27 mouse cellular contexts compared by ENCODE assay signal in the genomic region with DNA sequence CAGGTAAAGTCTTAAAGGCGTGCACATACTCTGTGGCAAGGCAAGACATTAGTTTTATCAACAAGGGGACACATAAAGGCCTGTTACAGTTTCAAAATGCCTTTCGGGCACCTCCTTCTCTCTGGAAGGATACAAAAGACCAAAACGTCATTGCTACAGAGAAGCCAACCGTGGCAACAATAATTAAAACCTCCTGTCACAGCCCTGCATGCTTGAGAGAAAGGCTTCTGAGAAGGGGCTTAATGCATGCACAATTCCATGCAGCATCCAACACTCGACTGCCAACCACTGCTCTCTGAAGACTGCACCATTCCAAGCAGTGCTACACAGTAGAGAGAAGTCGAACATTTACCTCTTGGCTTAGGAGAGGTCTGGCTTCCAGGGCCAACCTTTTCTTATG. TPM values are rescaled to one million over a fixed set of nuclear protein-coding genes. Genes with fewer than 3 reads are reported as not detected.
DNase-seq lines count a peak whose midpoint lies in the region; ATAC-seq and TF ChIP-seq lines count a peak whose summit lies in the region.
"Had no signal": no experiment of that assay in that cellular context is flagged by ENCODE, and none has a peak within 500 bp of the region (broad histone marks: within the 10 kb centered on the region; RNA-seq: fewer than 3 reads in every experiment).

No protein-coding gene starts in this region.

- H3K36me3 ChIP-seq in kidney, embryonic 16.5 days (ENCODE audit: insufficient read depth, low read length) = peaks cover 25% of the 10 kb centered on the region
- peaks cover 73% of the 10 kb centered on the region for H3K36me3 ChIP-seq in embryonic facial prominence, embryonic 14.5 days (ENCODE audit: control insufficient read depth, insufficient read depth, low read length)

- intact Hi-C loops in gastrocnemius, postnatal 14 days (cut with DNase I; ENCODE audit: low total_unique reads) = no loop called here

- no peak for TF ChIP-seq POLR2A in brain, embryonic 14.5 days (IDR thresholded peaks at IDR 0.05; ENCODE audit: borderline replicate concordance, extremely low read depth, insufficient read depth, insufficient read length, poor library complexity, severe bottlenecking)

- no peak overlapping the region for H3K4me2 ChIP-seq in kidney, embryonic 16.5 days (replicated peaks; ENCODE audit: low read depth, low read length)
- H3K4me2 ChIP-seq in embryonic facial prominence, embryonic 14.5 days (ENCODE audit: low read depth, low read length) = no peak overlapping the region
- H3K4me2 ChIP-seq: heart, embryonic 13.5 days; hindbrain, embryonic 14.5 days had no signal

- DNase-seq in embryo, embryonic 10.5 days (ENCODE audit: low spot score) = peak; percentile 16
- DNase-seq in embryo, embryonic 10 days (ENCODE audit: low spot score) = no peak
- DNase-seq in kidney, postnatal 25 days = no peak
- DNase-seq in brain, embryonic 14.5 days (ENCODE audit: low read depth) = peak; percentile 10
- DNase-seq in embryonic facial prominence, embryonic 14.5 days (ENCODE audit: low spot score) = peak; percentile 58
- no peak for DNase-seq in gastrocnemius, postnatal 14 days
- DNase-seq in cerebellum, adult 9-10 months = no peak
- DNase-seq: adrenal gland, postnatal 10 days; adrenal gland, postnatal 36 days; cerebellum, adult 11 months; cerebellum, adult 2 months; cerebellum, postnatal 10 days; cerebellum, postnatal 36 days; forebrain, postnatal 0 days; gastrocnemius, postnatal 36 days; heart, adult 2 months; heart, postnatal 14 days; heart, postnatal 4 days had no signal

- peak overlapping the region; percentile 23; the same call in 1 of the 2 replicates for H3K27ac ChIP-seq in kidney, embryonic 16.5 days (ENCODE audit: low read length)
- peak overlapping the region; percentile 21; the same call in 1 of the 2 replicates for H3K27ac ChIP-seq in embryonic facial prominence, embryonic 14.5 days (replicated peaks; ENCODE audit: low read depth, low read length)
- H3K27ac ChIP-seq: heart, adult 2 months; heart, embryonic 10.5 days; heart, embryonic 13.5 days; hindbrain, embryonic 14.5 days; hindbrain, postnatal 0 days had no signal

- peaks cover 13% of the 10 kb centered on the region for H3K4me1 ChIP-seq in kidney, embryonic 16.5 days (ENCODE audit: insufficient read depth, low read length)
- no peaks in the 10 kb centered on the region; the same call in 1 of the 2 replicates for H3K4me1 ChIP-seq in embryonic facial prominence, embryonic 14.5 days (ENCODE audit: control insufficient read depth, insufficient read depth, low read length)
- H3K4me1 ChIP-seq: heart, embryonic 10.5 days; heart, embryonic 13.5 days had no signal

- no peak for ATAC-seq in kidney, embryonic 16.5 days (ENCODE audit: low FRiP score, low TSS enrichment)
- ATAC-seq in embryonic facial prominence, embryonic 14.5 days (ENCODE audit: low read depth) = no peak
- ATAC-seq: activated CD4-positive, CD25-positive, alpha-beta regulatory T cell, adult 4 months; forebrain, embryonic 14.5 days; forebrain, postnatal 0 days; hindbrain, postnatal 0 days; inflammation-experienced regulatory T-cells, adult 6 months; intestine, embryonic 16.5 days had no signal

- no peak overlapping the region for H3K4me3 ChIP-seq in kidney, embryonic 16.5 days (ENCODE audit: low read length)
- H3K4me3 ChIP-seq in embryonic facial prominence, embryonic 14.5 days (ENCODE audit: low read depth, low read length) = no peak overlapping the region
- H3K4me3 ChIP-seq: heart, adult 2 months; heart, embryonic 10.5 days; heart, embryonic 13.5 days had no signal

- TF ChIP-seq CTCF in brain, embryonic 14.5 days (IDR thresholded peaks at IDR 0.05; ENCODE audit: borderline replicate concordance, extremely low read depth, insufficient read depth, insufficient read length) = no peak

- H3K27me3 ChIP-seq in kidney, embryonic 16.5 days (ENCODE audit: insufficient read depth, low read length) = no peaks in the 10 kb centered on the region
- H3K27me3 ChIP-seq in embryonic facial prominence, embryonic 14.5 days (replicated peaks; ENCODE audit: control insufficient read depth, insufficient read depth, low read length) = no peaks in the 10 kb centered on the region
- H3K27me3 ChIP-seq: heart, embryonic 13.5 days had no signal

- 47% methylated on average over 6 of the region's 6 CpGs for WGBS in kidney, embryonic 16.5 days
- 43% methylated on average over 6 of the region's 6 CpGs for WGBS in embryonic facial prominence, embryonic 14.5 days

- no peak overlapping the region for H3K9ac ChIP-seq in kidney, embryonic 16.5 days (replicated peaks; ENCODE audit: low read length)
- no peak overlapping the region for H3K9ac ChIP-seq in embryonic facial prominence, embryonic 14.5 days (ENCODE audit: low read depth, low read length)
- H3K9ac ChIP-seq: forebrain, postnatal 0 days; heart, embryonic 13.5 days; hindbrain, embryonic 14.5 days had no signal

- H3K9me3 ChIP-seq in kidney, embryonic 16.5 days (ENCODE audit: low read length) = no peaks in the 10 kb centered on the region
- no peaks in the 10 kb centered on the region for H3K9me3 ChIP-seq in embryonic facial prominence, embryonic 14.5 days (ENCODE audit: control insufficient read depth, low read length)
- H3K9me3 ChIP-seq: heart, embryonic 10.5 days; heart, embryonic 13.5 days had no signal

RNA-seq across cellular contexts. Expression of gene Nup153, which starts 33.2 kb away (rescaled TPM):
- polyA plus RNA-seq in kidney, embryonic 16.5 days (2015; fragmentation: Nextera tagmentation; extraction: Ambion mirVana) = 23.0 and 23.3 TPM in 2 replicates
- polyA plus RNA-seq in brain, embryonic 14.5 days (2012; rRNA removed) = 75.1 and 84.8 TPM in 2 replicates
- polyA plus RNA-seq in embryonic facial prominence, embryonic 14.5 days (2014; fragmentation: Nextera tagmentation; extraction: Ambion mirVana) = 31.5 and 31.8 TPM in 2 replicates
- total RNA-seq in gastrocnemius, postnatal 14 days (2021) = 10 to 100 TPM; 24.6 to 28.2 TPM

Comparison
In these comparisons a context has a peak if more than half of its experiments do, and no peak if none do; other contexts are left out.
1. DNase-seq: peak in embryo, embryonic 10.5 days (single experiment), brain, embryonic 14.5 days (single experiment) and embryonic facial prominence, embryonic 14.5 days (single experiment); none in embryo, embryonic 10 days (single experiment), kidney, postnatal 25 days (0 of 2), gastrocnemius, postnatal 14 days (single experiment) and cerebellum, adult 9-10 months (single experiment).